Mouse (Mus musculus): ENCODE measurements at regions not wholly inside any gene's neighbourhood (a gene's known extent, or its start where the extent isn't known, plus 50 kb on each side); places are given as distances from the start of the nearest gene placed in this dataset.

- no peak for TF ChIP-seq POLR2A (IDR thresholded peaks at IDR 0.05; ENCODE audit: insufficient read depth, low read depth, low read length)
- no peak for TF ChIP-seq CTCF (IDR thresholded peaks at IDR 0.05)
These were observed 1194.3 kb downstream of the Cdh11 start for GRCm38 (mm10) chr8:101591115-101591514.
